Mouse (Mus musculus) liver, postnatal 0 days (tissue): ENCODE measurements around the gene Fut9. TPM values are rescaled to one million over a fixed set of nuclear protein-coding genes. Genes with fewer than 3 reads are reported as not detected.

Source experiments
- ATAC-seq: fragments of 200-750 bp; cut with Nextera tagmentation; 2 replicates; pipeline ENCODE4 v1.8.0; 2017; ENCODE audit warnings: mild to moderate bottlenecking, moderate library complexity
- DNase-seq: peaks from one replicate; pipeline ENCODE4 v3.0.0-alpha.2; 2016
- H3K27ac ChIP-seq: fragments of 300-500 bp; sonication (generic); 2 replicates; pipeline ENCODE4 v1.5.1; 2014; ENCODE audit warnings: antibody characterized with exemption, moderate library complexity, mild to moderate bottlenecking, low read depth
- H3K27me3 ChIP-seq: fragments of 300-500 bp; sonication (generic); 2 replicates; pipeline ENCODE4 v1.6.1; 2014; ENCODE audit warnings: low read length, control low read depth, mixed read lengths; ENCODE audit not compliant: insufficient read depth
- H3K36me3 ChIP-seq: fragments of 300-500 bp; sonication (generic); replicated peaks from 2 replicates; pipeline ENCODE4 v1.6.1; 2014; ENCODE audit warnings: mild to moderate bottlenecking, control low read depth, low read length, moderate library complexity, mixed read lengths; ENCODE audit not compliant: insufficient read depth
- H3K4me1 ChIP-seq: fragments of 300-500 bp; sonication (generic); 2 replicates; pipeline ENCODE4 v1.6.1; 2014; ENCODE audit warnings: antibody characterized with exemption, mild to moderate bottlenecking, control low read depth; ENCODE audit not compliant: insufficient read depth
- H3K4me2 ChIP-seq: fragments of 300-500 bp; sonication (generic); 2 replicates; pipeline ENCODE4 v1.6.1; 2014; ENCODE audit warnings: low read depth, mild to moderate bottlenecking, low read length, moderate library complexity, mixed read lengths
- H3K4me3 ChIP-seq: fragments of 300-500 bp; sonication (generic); 2 replicates; pipeline ENCODE4 v1.5.1; 2014; ENCODE audit warnings: low read depth, low read length
- H3K9ac ChIP-seq: fragments of 300-500 bp; sonication (generic); replicated peaks from 2 replicates; pipeline ENCODE4 v1.6.1; 2014; ENCODE audit warnings: mild to moderate bottlenecking, moderate library complexity
- H3K9me3 ChIP-seq: fragments of 300-500 bp; sonication (generic); 2 replicates; pipeline ENCODE4 v1.6.1; 2016; ENCODE audit warnings: mild to moderate bottlenecking, control low read depth, low read length, mixed read lengths
- CTCF ChIP-seq: sonication (generic); IDR thresholded peaks from 2 replicates; pipeline ENCODE4 v1.5.1; 2016; ENCODE audit warnings: antibody characterized with exemption, low read depth
- EP300 ChIP-seq: IDR thresholded peaks from 2 replicates; pipeline ENCODE4 v1.6.1; 2016; ENCODE audit warnings: antibody characterized with exemption, low read depth, mild to moderate bottlenecking
- WGBS: fragments of 180-500 bp; shearing (Covaris S2); extraction: QIAGEN DNeasy Blood & Tissue Kit; methylation state at CpG from one replicate; pipeline ENCODE4 v1.1.7; 2014; ENCODE audit not compliant: insufficient replicate concordance; 5-methylcytosine and 5-hydroxymethylcytosine counted together
- polyA plus RNA-seq: library from polyadenylated mRNA; unstranded; fragments of >200 nt; fragmentation: Nextera tagmentation; extraction: Ambion mirVana; gene quantifications from 2 replicates; pipeline ENCODE4 v1.2.1, GENCODE M21; 2015

Gene Fut9
- polyA plus RNA-seq = not detected in 2 replicates

- 1% methylated on average over 46 of the region's 52 CpGs for WGBS
- Histone ChIP-seq H3K27me3 (peaks cover 13% of the 10 kb centered on the region), H3K4me1 (no peaks in the 10 kb centered on the region), H3K4me3 (no peak within 1 kb of the TSS), H3K9ac (no peak within 1 kb of the TSS), H3K4me2 (peak within 1 kb of the TSS; percentile 16; the same call in 1 of the 2 replicates), H3K36me3 (no peaks in the 10 kb centered on the region), H3K9me3 (no peaks in the 10 kb centered on the region), H3K27ac (no peak within 1 kb of the TSS)
- DNase-seq (no peak), ATAC-seq (no peak)
- TF ChIP-seq EP300 (no peak), CTCF (no peak)
Measured at GRCm38 (mm10) chr4:25799476-25800283, at the start of gene Fut9. Gene Fut9 (minus strand): TSS chr4:25800244.

GRCm38 (mm10) chr4:25815783-25816182 lies 15.7 kb upstream of the Fut9 start:
- ATAC-seq = no peak
- H3K9me3 ChIP-seq = no peaks in the 10 kb centered on the region
- 83% methylated on average over 7 of the region's 7 CpGs for WGBS

GRCm38 (mm10) chr4:25813340-25813739 lies 13.3 kb upstream of the Fut9 start:
- WGBS = 67% methylated on average over 1 of the region's 1 CpGs
- no peak overlapping the region for H3K4me3 ChIP-seq
- H3K27me3 ChIP-seq = no peaks in the 10 kb centered on the region
- no peak overlapping the region for H3K27ac ChIP-seq
- no peak overlapping the region for H3K4me2 ChIP-seq
- no peaks in the 10 kb centered on the region for H3K4me1 ChIP-seq
- no peak overlapping the region for H3K9ac ChIP-seq
- DNase-seq (no peak), ATAC-seq (no peak)
- H3K9me3 ChIP-seq = no peaks in the 10 kb centered on the region
- H3K36me3 ChIP-seq = no peaks in the 10 kb centered on the region
- no peak for TF ChIP-seq CTCF
- TF ChIP-seq EP300 = no peak

More at GRCm38 (mm10) chr4:25815783-25816182, 15.7 kb upstream of the Fut9 start:
- no peak overlapping the region for H3K9ac ChIP-seq
- no peaks in the 10 kb centered on the region for H3K27me3 ChIP-seq
- no peak overlapping the region for H3K27ac ChIP-seq
- no peak overlapping the region for H3K4me3 ChIP-seq
- no peaks in the 10 kb centered on the region for H3K36me3 ChIP-seq
- TF ChIP-seq CTCF = no peak
- TF ChIP-seq EP300 = no peak
- no peak for DNase-seq
- no peak overlapping the region for H3K4me2 ChIP-seq
- H3K4me1 ChIP-seq = no peaks in the 10 kb centered on the region

GRCm38 (mm10) chr4:25810058-25810457 lies 10.0 kb upstream of the Fut9 start:
- H3K36me3 ChIP-seq = no peaks in the 10 kb centered on the region
- H3K4me1 ChIP-seq = no peaks in the 10 kb centered on the region
- no peak overlapping the region for H3K4me2 ChIP-seq
- no peak overlapping the region for H3K27ac ChIP-seq
- H3K27me3 ChIP-seq = no peaks in the 10 kb centered on the region
- WGBS = 65% methylated on average over 1 of the region's 1 CpGs
- H3K9me3 ChIP-seq = no peaks in the 10 kb centered on the region
- no peak overlapping the region for H3K4me3 ChIP-seq
- no peak overlapping the region for H3K9ac ChIP-seq
- TF ChIP-seq CTCF (no peak), EP300 (no peak)
- DNase-seq (no peak), ATAC-seq (no peak)

DNA sequence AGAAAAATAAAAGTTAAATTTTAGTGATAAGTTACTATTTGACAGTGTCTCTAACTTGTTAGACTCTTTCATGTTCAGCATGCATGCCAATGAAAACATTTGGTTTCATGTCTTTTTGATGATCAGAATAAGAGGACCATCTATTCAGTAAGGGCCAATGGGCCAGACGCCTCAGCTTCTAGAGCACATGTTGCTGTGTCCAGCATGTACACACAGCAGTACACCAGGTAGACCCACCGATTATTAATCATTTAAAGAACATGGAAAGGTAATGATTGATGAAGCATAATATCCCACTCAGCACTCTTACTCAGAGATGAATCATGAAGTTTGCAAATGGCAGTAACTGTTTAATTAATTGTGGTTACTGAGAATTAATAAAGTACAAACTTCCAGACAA lies 1.7 kb upstream of the Fut9 start:
- DNase-seq (no peak), ATAC-seq (no peak)
- Histone ChIP-seq H3K4me2 (no peak overlapping the region), H3K27me3 (peaks cover 13% of the 10 kb centered on the region), H3K27ac (no peak overlapping the region), H3K36me3 (no peaks in the 10 kb centered on the region), H3K4me1 (no peaks in the 10 kb centered on the region), H3K9me3 (no peaks in the 10 kb centered on the region), H3K4me3 (no peak overlapping the region), H3K9ac (no peak overlapping the region)
- WGBS = 73% methylated on average over 2 of the region's 2 CpGs
- TF ChIP-seq EP300 = no peak
- TF ChIP-seq CTCF = no peak

DNA sequence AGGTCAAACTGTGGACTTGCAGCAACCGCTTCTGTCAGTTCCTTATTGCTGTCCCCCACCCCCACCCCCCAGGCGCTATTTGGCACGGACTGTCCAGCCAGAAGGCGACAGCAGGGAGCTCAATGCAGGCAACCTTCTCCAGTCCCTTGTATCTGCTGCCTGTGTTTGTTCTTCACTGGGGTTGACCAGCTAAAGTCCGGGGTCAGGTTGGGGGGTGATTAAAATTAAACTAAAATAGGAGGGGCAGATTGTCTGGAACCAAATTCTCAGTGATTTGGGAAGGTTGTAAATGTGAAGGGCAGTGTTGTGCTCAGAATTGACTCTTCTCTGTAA lies 206 bp upstream of the Fut9 start:
- WGBS = 3% methylated on average over 5 of the region's 5 CpGs
- TF ChIP-seq CTCF = no peak
- TF ChIP-seq EP300 = no peak
- Histone ChIP-seq H3K27ac (no peak overlapping the region), H3K9ac (no peak overlapping the region), H3K4me3 (no peak overlapping the region), H3K36me3 (no peaks in the 10 kb centered on the region), H3K27me3 (peaks cover 13% of the 10 kb centered on the region), H3K4me1 (no peaks in the 10 kb centered on the region), H3K4me2 (no peak overlapping the region), H3K9me3 (no peaks in the 10 kb centered on the region)
- DNase-seq (no peak), ATAC-seq (no peak)
